Mouse (Mus musculus): ENCODE results near the gene Smurf1.

Smurf1 gene

DNA sequence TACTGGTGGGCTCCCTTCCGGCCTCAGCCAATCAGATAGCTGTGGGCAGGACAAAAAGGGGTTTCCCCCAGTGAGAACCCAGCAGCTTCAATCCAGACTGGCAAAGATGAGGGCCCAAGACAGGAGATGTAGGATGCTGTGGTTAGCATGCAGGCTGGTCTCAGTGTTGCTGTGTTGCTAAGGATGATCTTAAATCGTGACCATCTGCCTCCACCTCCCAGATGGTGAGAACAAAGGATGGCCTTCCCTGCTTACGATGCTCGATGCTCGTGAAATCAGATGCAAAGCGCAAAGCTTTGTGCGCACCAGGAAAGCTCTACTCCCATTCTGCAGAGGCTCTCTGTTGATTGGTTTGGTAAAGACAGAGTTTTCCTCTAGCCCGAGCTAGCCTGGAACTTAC, 104.7 kb downstream of the Smurf1 start:
- no peak for DNase-seq

DNA sequence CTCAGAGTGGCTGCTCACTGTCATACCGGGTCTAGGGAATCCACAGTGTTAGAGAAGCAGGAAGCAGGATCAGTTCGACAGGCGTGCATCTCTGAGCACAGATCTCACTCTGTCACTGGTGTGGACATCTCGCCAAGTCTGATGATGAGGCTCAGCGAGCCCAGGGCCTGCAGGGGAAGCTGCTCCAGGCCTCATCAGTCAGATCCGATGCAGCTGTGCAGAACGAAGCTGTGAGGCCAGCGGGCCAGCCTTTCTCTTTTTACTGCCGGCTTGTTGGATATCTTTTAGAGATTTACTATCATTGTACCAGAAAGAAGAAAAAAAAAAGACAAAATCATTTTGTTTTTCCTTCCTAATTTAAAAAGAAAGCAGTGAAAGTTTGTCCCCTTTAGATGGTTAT, 106.4 kb downstream of the Smurf1 start:
- DNase-seq: no peak

DNA sequence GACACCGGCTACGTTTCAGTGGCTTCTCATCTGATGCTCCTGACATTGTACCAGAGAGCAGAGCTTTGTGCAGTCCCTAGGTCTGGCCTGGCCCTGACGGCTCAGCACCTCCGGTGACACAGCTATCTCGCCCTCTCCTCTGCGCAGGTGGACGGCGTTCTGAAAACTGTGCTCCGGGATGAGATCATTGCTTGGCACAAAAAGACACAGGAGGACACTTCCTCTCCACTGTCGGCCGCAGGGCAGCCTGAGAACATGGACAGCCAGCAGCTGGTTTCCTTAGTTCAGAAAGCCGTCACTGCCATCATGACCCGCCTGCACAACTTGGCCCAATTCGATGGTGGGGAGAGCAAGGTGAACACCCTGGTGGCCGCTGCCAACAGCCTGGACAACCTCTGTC, 107.1 kb downstream of the Smurf1 start:
- DNase-seq: no peak

DNA sequence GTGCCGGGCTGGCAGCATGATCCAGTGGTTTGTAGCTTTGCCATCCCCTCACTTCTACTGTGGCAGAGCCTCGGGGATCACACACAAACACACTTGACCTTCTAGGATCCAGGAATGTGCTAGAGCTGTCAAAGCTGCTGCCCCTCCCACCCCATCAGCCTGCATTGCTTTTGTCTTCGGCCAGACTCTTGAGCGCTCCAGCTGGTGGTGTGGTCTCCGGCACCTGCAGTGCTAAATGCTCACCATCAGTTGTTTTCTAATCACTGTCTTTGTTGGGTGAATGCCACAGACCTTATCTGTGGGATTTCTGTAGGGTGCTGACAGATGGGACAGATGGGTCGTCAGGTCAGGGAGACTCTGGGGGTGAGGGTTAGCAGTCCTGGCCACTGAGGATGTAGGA, 109.7 kb downstream of the Smurf1 start:
- DNase-seq: no peak

DNA sequence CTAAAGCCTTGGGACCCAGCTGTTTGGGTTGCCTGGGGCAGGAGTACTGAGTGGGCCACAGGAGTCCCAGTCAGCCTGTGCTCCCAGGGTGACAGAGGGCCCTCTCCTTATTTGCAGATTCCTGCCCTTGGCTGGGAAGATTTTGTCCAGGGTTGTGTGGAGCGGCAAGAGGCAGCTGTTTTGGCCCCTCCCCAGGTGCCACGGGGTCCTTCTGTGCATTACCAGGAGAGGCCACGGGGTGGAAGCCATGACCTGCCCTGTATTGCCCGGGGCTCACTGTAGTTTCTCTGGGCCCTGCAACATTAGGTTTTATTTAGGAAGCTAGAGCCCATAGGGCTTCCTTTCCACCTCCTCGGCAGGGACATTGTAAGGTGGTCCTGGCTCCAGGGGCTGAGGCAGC, 111.7 kb downstream of the Smurf1 start:
- DNase-seq: no peak

DNA sequence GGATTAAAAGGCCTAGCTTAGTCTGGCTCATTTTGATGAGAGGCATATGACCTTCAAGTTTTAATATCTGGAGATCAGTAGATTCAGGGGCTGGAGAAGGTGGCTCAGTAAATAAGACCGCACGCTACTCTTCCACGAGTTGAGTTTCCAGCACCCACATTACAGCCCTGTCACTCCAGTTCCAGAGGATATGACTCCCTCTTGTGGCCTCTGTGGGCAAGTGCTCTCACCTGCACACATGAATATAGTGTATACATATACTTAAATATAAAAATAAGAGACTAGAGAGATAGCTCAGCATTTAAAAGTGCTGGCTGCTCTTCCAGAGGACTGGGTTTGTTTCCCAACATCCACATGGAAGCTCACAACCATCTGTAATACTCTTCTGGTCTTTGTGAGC, 113.8 kb downstream of the Smurf1 start:
- no peak for DNase-seq

DNA sequence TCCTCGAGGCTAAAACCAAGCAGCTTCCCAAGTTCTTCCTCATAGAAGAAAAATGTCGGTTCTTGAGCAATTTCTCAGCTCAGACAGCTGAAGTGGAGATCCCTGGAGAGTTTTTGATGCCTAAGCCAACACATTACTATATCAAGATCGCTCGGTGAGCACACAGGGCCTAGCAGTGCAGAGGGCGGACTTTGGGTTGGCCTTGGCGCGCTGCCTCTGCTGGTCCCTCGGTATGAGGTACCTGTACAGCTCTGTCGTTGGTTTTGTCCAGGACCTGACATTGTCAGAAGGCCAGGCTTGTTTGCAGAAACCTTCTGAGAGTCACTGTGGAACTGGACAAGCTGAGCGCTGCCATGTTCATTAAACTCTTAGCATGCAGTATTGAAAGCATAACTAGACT, 115.7 kb downstream of the Smurf1 start:
- no peak for DNase-seq

DNA sequence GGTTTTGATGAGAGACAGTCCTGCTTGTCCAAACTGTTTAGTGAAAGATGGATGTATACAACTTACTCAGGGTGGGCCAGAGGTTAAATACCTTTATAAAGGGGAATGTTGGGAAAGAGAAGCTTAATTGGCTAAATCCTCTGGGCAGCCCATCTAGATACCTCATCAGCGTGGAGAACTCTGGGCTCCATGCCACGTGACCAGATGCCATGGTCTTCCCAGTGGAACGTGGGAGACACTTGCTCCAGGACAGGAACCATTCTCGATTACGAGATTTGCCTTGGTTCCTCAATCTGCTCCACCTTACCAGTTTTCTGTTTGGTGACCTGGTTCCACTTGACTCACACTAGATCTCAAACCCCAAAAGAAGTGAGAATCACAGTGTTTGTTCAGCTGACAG, 116.9 kb downstream of the Smurf1 start:
- DNase-seq: no peak

DNA sequence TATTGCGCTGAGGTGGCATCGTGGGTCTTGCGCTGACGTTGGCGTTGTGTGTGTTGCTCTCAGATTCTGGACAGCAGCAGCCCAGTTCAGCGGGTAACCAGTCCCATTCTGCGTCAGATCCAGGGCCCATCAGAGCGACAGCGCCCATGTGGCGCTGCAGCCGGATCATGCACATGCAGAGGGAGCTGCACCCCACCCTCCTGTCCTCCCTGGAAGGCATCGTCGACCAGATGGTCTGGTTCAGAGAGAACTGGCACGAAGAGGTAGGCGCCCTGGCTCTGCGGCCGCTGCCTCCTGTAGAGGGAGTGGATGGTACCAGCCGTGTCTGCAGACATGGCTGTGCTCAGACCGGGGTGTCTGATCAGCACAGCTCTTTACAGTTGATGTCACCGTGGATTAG, 120.3 kb downstream of the Smurf1 start:
- no peak for DNase-seq

DNA sequence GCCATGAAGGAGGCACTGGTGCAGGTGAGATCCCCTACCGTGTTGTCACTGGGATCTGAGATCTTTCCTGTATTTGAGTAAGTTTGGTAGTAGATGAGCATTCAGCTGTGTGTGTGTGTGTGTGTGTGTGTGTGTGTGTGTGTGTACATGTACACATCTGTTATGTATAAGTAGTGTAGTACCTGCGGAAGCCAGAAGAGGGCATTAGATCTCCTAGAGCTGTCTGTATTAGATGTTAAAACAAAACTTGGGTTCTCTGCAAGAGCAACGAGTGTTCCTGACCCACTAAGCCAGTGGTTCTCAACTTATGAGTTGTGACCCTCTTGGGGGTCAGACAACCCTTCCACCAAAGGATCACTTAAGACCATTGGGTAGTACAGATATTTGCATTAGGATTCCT, 129.5 kb downstream of the Smurf1 start:
- peak in 1 of 2 experiments; percentile 49 for DNase-seq

DNA sequence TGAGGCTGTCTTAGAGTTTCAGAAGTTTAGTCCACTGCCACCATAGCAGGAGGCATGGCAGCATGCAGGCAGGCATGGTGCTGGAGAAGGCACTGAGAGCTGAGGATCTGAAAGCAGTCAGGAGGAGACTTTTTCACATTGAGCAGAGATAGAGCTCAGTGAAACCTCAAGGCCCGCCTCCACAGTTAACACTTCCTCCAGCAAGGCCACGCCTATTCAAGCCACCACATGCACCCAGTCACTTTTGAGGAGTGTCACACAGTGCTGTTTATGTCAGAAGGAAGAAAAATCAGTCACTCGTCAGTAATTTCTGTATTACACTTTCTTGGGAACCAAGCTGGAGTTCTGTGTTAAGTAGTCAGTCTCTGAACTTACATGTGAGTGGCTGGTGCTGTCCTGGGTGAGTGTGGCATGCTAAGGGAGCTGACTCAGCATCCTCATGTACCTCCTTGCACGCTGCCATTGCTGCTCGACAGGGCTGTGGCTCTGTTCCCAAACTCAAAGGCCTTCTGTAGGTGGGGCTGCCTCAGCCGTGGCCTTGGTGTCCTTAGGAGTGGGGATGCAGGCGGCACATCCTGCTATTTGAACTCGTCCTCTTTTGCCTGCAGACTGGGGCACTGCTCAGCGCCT, 133.7 kb downstream of the Smurf1 start:
- no peak for DNase-seq

DNA sequence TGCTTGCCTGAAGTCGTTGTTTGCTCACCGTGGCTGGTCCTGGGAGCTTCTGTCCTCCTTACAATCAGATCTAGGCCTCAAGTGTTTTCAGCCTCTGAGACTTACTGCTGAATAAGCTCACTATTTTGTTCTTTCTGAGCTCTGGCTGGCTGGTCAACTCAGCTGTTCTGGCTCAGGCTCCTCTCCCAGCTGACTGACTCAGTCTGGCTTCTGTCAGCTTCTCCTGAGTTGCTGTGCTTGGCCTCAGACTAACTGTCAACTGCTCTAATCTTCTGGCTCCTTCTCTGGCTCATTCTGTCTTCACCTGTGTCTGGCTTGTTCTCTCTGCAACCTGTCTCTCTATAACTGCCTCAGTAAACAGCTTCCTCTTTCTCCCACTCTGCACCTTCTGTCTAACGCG, 136.0 kb downstream of the Smurf1 start:
- no peak for DNase-seq

DNA sequence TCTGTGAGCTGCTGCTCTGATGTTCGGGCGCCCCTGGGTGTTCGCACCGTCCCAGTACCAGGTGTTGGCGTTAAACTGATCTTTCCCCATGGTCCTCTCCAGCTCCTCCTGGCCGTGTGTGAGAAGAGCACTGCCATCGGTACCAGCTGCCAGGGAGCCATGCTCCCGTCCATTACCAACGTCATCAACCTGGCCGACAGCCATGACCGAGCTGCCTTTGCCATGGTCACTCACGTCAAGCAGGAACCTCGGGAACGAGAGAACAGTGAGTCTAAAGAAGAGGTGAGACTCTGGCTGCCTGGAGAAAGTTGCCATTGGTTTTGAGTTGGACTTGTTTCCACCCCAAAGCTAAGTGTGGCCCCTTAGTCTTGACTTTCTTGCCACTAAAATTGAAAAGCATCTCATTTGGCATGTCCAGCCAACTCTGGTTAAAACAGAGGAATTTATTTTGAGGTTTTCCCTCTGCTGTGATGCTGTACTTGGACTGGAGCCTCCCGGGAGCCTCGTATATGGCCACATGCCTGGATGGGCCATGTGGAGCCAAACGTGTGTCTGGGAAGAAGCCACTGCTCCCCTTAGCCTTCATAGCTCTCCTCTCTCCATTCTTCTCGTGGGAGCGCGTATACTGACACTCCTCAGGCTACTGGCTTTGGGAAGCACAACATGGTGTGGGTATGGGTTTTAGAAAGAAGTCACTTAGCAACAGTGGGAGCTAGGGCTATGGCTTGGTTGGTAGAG, 137.1 kb downstream of the Smurf1 start:
- no peak for DNase-seq

All from kidney, postnatal 25 days (tissue).